Mouse (Mus musculus): ENCODE measurements around the gene Ttc37.

Gene Ttc37

GRCm38 (mm10) chr13:76157508-76157907, 59.0 kb downstream of the Ttc37 start:
- in situ Hi-C loops (cut with MboI, MseI), result no loop called here

GRCm38 (mm10) chr13:76160587-76160986, 62.1 kb downstream of the Ttc37 start:
- in situ Hi-C loops (cut with MboI, MseI), result no loop called here

- in situ Hi-C loops (cut with MboI, MseI), result no loop called here
These were observed 75.8 kb downstream of the Ttc37 start for GRCm38 (mm10) chr13:76174297-76174696.

GRCm38 (mm10) chr13:76178700-76179099, 80.2 kb downstream of the Ttc37 start:
- in situ Hi-C loops (cut with MboI, MseI), result no loop called here

- in situ Hi-C loops (cut with MboI, MseI), result no loop called here
These were observed 89.1 kb downstream of the Ttc37 start for GRCm38 (mm10) chr13:76187651-76188050.

- in situ Hi-C loops (cut with MboI, MseI), result no loop called here
These were observed 90.7 kb downstream of the Ttc37 start for GRCm38 (mm10) chr13:76189190-76189589.

GRCm38 (mm10) chr13:76190273-76190672, 91.7 kb downstream of the Ttc37 start:
- in situ Hi-C loops (cut with MboI, MseI), result no loop called here

- in situ Hi-C loops (cut with MboI, MseI), result no loop called here
These were observed 96.4 kb downstream of the Ttc37 start for GRCm38 (mm10) chr13:76194937-76195336.

GRCm38 (mm10) chr13:76195431-76196138, 97.1 kb downstream of the Ttc37 start:
- in situ Hi-C loops (cut with MboI, MseI), result no loop called here

- in situ Hi-C loops (cut with MboI, MseI), result no loop called here
These were observed 98.8 kb downstream of the Ttc37 start for GRCm38 (mm10) chr13:76197297-76197848.

GRCm38 (mm10) chr13:76199943-76200342, 101.4 kb downstream of the Ttc37 start:
- in situ Hi-C loops (cut with MboI, MseI), result no loop called here

GRCm38 (mm10) chr13:76214928-76215327, 116.4 kb downstream of the Ttc37 start:
- in situ Hi-C loops (cut with MboI, MseI), result no loop called here

- in situ Hi-C loops (cut with MboI, MseI), result no loop called here
These were observed 116.9 kb downstream of the Ttc37 start for GRCm38 (mm10) chr13:76215397-76215796.
